Mouse (Mus musculus) heart, adult 2 months (tissue): ENCODE results near the gene Thap12. TPM values are rescaled to one million over a fixed set of nuclear protein-coding genes. Genes with fewer than 3 reads are reported as not detected.

Experiments
- DNase-seq, 2 experiments: peaks; one replicate each; pipeline ENCODE4 v3.0.0; 2021
- H3K27ac ChIP-seq: fragments of 200-600 bp; 2 replicates; pipeline ENCODE4 v1.8.1; 2022
- H3K27me3 ChIP-seq: fragments of 200-500 bp; 2 replicates; pipeline ENCODE4 v1.6.1; 2012; ENCODE audit warnings: mild to moderate bottlenecking, low read length, inconsistent platforms, mixed read lengths; ENCODE audit not compliant: control insufficient read depth, insufficient read depth
- H3K36me3 ChIP-seq: fragments of 200-500 bp; 2 replicates; pipeline ENCODE4 v1.6.1; 2012; ENCODE audit warnings: low read length, inconsistent platforms; ENCODE audit not compliant: control insufficient read depth, insufficient read depth
- H3K4me1 ChIP-seq: fragments of 200-500 bp; 2 replicates; pipeline ENCODE4 v1.6.1; 2011; ENCODE audit warnings: low read length; ENCODE audit not compliant: control insufficient read depth, insufficient read depth
- H3K4me3 ChIP-seq: fragments of 200-600 bp; 2 replicates; pipeline ENCODE4 v1.8.1; 2022
- H3K79me2 ChIP-seq: fragments of 200-500 bp; replicated peaks from 2 replicates; pipeline ENCODE4 v1.6.1; 2012; ENCODE audit warnings: mild to moderate bottlenecking, inconsistent platforms, low read length, moderate library complexity, mixed read lengths; ENCODE audit not compliant: control insufficient read depth, insufficient read depth
- H3K9ac ChIP-seq: fragments of 200-500 bp; 2 replicates; pipeline ENCODE4 v1.6.1; 2012; ENCODE audit warnings: low read depth, mild to moderate bottlenecking, control low read depth, inconsistent platforms, low read length, mixed read lengths
- CTCF ChIP-seq: fragments of 200-600 bp; IDR thresholded peaks from 2 replicates; pipeline ENCODE4 v1.8.1; 2022; ENCODE audit warnings: antibody characterized with exemption, mild to moderate bottlenecking, moderate library complexity
- EP300 ChIP-seq: fragments of 200-500 bp; IDR thresholded peaks from 2 replicates; pipeline ENCODE4 v1.6.1; 2011; ENCODE audit warnings: low read depth, low read length, control low read depth; ENCODE audit not compliant: insufficient read depth
- POLR2A ChIP-seq: fragments of 200-500 bp; IDR thresholded peaks from 2 replicates; pipeline ENCODE4 v1.6.1; 2011; ENCODE audit warnings: mild to moderate bottlenecking, low read depth, low read length, control low read depth; ENCODE audit not compliant: insufficient read depth
- WGBS: fragments of 180-500 bp; shearing (Covaris S2); methylation state at CpG from one replicate; pipeline ENCODE4 v1.1.7; 2018; 5-methylcytosine and 5-hydroxymethylcytosine counted together
- intact Hi-C: fragments of 180-260 bp; cut with DNase I; formaldehyde crosslinking; loops from one replicate; pipeline ENCODE4 v1.15.1; 2025
- polyA plus RNA-seq: library from polyadenylated mRNA; depleted of rRNA; stranded (reverse); fragments of >200 nt; gene quantifications from 2 replicates; pipeline ENCODE4 v1.2.3, GENCODE M21; 2012
- total RNA-seq, 2 experiments: library from RNA; stranded (reverse); gene quantifications; 2 replicates each; pipeline ENCODE4 v1.2.3; 2021

The Thap12 gene
- total and polyA plus RNA-seq, 3 experiments, result 18.0 to 80.7 (median 71.5) TPM

DNA sequence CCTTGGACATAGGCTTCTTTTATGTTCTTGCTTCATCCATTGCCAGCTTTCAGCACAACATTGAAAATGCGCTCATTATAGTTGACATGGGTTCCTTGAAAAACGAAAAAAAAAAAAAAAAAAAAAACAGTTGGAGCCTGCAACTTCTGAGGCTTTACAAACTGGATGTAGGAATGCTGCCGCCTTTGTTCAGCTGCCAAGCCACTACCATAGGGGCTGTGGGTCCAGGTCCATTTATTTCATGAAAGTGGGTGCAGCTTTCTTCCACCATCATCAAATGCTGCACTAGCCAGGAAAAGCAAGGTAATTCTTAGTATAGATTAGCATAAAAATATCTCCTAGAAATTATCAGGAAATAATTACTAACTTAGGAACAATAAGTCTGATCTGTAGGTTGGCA, 17.8 kb downstream of the Thap12 start:
- Histone ChIP-seq H3K9ac (no peak overlapping the region), H3K27me3 (no peaks in the 10 kb centered on the region), H3K36me3 (peaks cover 7% of the 10 kb centered on the region), H3K4me1 (no peaks in the 10 kb centered on the region; the same call in 1 of the 2 replicates), H3K27ac (no peak overlapping the region), H3K4me3 (no peak overlapping the region), H3K79me2 (no peaks in the 10 kb centered on the region)
- TF ChIP-seq CTCF, result no peak
- TF ChIP-seq POLR2A, result no peak
- TF ChIP-seq EP300, result no peak
- no peak for DNase-seq
- intact Hi-C loops, result no loop called here
- 69% methylated on average over 3 of the region's 3 CpGs for WGBS

GRCm38 (mm10) chr7:98721172-98721571, 18.3 kb downstream of the Thap12 start:
- intact Hi-C loops, result no loop called here
- DNase-seq, result no peak
- no peaks in the 10 kb centered on the region for H3K27me3 ChIP-seq
- no peak overlapping the region for H3K4me3 ChIP-seq
- no peaks in the 10 kb centered on the region; the same call in 1 of the 2 replicates for H3K4me1 ChIP-seq
- no peak for TF ChIP-seq CTCF
- no peak for TF ChIP-seq POLR2A
- no peak for TF ChIP-seq EP300
- no peak overlapping the region for H3K9ac ChIP-seq
- 67% methylated on average over 5 of the region's 5 CpGs for WGBS
- H3K36me3 ChIP-seq, result peaks cover 7% of the 10 kb centered on the region
- H3K27ac ChIP-seq, result no peak overlapping the region
- no peaks in the 10 kb centered on the region for H3K79me2 ChIP-seq

DNA sequence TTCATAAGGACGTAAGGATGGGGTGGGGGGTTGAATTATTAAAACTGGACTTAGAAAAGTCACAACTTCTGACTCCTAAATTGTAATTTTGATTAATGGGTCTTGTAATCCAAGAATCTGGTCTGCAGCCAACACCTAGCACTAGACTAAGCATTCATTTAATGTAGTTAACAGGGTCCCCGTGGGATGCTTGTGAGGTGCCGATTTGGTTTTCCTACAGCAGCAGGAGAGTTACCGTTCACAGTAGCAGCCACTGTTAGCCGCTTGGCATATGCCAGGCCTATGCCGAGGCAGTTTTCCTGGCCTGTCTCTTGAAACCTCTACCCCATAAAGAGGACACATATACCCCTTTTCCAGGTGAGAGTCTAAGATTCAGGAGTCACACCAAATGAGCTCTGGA, 18.7 kb downstream of the Thap12 start:
- Histone ChIP-seq H3K4me3 (no peak overlapping the region), H3K36me3 (peaks cover 7% of the 10 kb centered on the region), H3K27ac (no peak overlapping the region), H3K79me2 (no peaks in the 10 kb centered on the region), H3K4me1 (no peaks in the 10 kb centered on the region; the same call in 1 of the 2 replicates), H3K9ac (no peak overlapping the region), H3K27me3 (no peaks in the 10 kb centered on the region)
- intact Hi-C loops, result no loop called here
- TF ChIP-seq EP300, result no peak
- no peak for TF ChIP-seq POLR2A
- TF ChIP-seq CTCF, result no peak
- 72% methylated on average over 6 of the region's 6 CpGs for WGBS
- DNase-seq, result no peak

GRCm38 (mm10) chr7:98725686-98726195, 22.8 kb downstream of the Thap12 start:
- H3K27ac ChIP-seq, result no peak overlapping the region
- no peak overlapping the region for H3K9ac ChIP-seq
- no peaks in the 10 kb centered on the region for H3K36me3 ChIP-seq
- no peak for TF ChIP-seq EP300
- no peak for TF ChIP-seq CTCF
- TF ChIP-seq POLR2A, result no peak
- no peaks in the 10 kb centered on the region for H3K27me3 ChIP-seq
- H3K4me1 ChIP-seq, result no peaks in the 10 kb centered on the region; the same call in 1 of the 2 replicates
- intact Hi-C loops, result no loop called here
- H3K79me2 ChIP-seq, result no peaks in the 10 kb centered on the region
- DNase-seq, result no peak
- 75% methylated on average over 6 of the region's 6 CpGs for WGBS
- H3K4me3 ChIP-seq, result no peak overlapping the region

- H3K36me3 ChIP-seq, result no peaks in the 10 kb centered on the region
- TF ChIP-seq EP300 (no peak), CTCF (no peak)
- intact Hi-C loops, result no loop called here
- H3K79me2 ChIP-seq, result no peaks in the 10 kb centered on the region
- no peak overlapping the region for H3K9ac ChIP-seq
- H3K27me3 ChIP-seq, result no peaks in the 10 kb centered on the region
- 93% methylated on average over 1 of the region's 1 CpGs for WGBS
- H3K27ac ChIP-seq, result no peak overlapping the region
- H3K4me1 ChIP-seq, result no peaks in the 10 kb centered on the region
- no peak overlapping the region for H3K4me3 ChIP-seq
- no peak for DNase-seq
These were observed 25.1 kb downstream of the Thap12 start for GRCm38 (mm10) chr7:98727986-98728385.

DNA sequence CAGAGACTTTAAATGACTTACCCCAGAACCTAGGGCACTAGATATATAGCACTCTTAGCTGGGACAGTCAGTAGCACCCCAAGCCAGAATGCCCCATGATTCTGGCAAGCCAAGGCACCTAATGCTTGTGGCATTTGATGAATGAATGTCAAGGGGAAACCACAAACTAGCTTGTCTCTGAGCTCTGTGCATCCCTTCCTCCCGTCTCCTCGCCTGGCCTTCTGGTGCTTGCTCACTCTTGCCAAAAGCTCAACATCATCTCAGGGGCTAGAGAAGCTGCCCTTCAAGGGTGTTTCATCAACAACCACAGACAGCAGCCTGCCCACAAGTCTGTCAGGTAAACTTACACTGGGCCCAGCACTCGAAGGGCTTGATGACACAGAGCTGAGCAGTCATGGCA, 25.6 kb downstream of the Thap12 start:
- intact Hi-C loops, result no loop called here
- no peak for DNase-seq
- no peaks in the 10 kb centered on the region for H3K36me3 ChIP-seq
- no peak overlapping the region for H3K27ac ChIP-seq
- WGBS, result 72% methylated on average over 3 of the region's 3 CpGs
- H3K9ac ChIP-seq, result no peak overlapping the region
- H3K79me2 ChIP-seq, result no peaks in the 10 kb centered on the region
- H3K27me3 ChIP-seq, result no peaks in the 10 kb centered on the region
- H3K4me1 ChIP-seq, result no peaks in the 10 kb centered on the region
- no peak overlapping the region for H3K4me3 ChIP-seq
- no peak for TF ChIP-seq POLR2A
- TF ChIP-seq CTCF, result no peak
- TF ChIP-seq EP300, result no peak

- no peak for DNase-seq
- Histone ChIP-seq H3K79me2 (no peaks in the 10 kb centered on the region), H3K36me3 (no peaks in the 10 kb centered on the region), H3K27me3 (no peaks in the 10 kb centered on the region), H3K4me3 (no peak overlapping the region), H3K9ac (no peak overlapping the region), H3K27ac (no peak overlapping the region), H3K4me1 (no peaks in the 10 kb centered on the region)
- WGBS, result 44% methylated on average over 19 of the region's 19 CpGs
- no peak for TF ChIP-seq POLR2A
- TF ChIP-seq CTCF, result no peak
- TF ChIP-seq EP300, result no peak
- intact Hi-C loops, result no loop called here
These were observed 26.9 kb downstream of the Thap12 start for GRCm38 (mm10) chr7:98729661-98730271.
